Mouse (Mus musculus) cerebellum, postnatal 14 days (tissue): ENCODE measurements around the gene Mtcl1.

Experiments
- DNase-seq, 2 experiments: peaks; one replicate each; pipeline ENCODE4 v3.0.0; 2021; ENCODE audit warnings: mixed read lengths in 2 of 2

The Mtcl1 gene

DNA sequence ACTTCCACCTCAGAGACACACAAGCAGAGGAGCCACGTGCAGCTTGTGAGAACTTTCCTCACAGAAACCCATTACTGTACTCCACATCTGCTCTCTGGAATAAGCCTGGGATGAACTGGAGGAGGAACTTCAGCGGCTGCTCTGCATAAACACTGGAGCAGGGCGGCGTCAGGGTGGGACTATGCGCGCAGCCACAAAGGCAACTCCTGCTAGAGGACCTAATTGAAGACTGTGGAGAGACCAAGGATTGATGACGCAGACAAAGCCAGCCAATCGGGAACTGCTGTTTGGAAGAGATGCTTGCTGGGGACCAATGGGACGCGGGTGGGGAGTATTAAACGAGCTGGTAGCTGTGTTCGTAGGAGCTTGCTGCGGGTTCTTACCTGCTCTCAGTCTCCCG lies 127.6 kb downstream of the Mtcl1 start:
- no peak for DNase-seq

DNA sequence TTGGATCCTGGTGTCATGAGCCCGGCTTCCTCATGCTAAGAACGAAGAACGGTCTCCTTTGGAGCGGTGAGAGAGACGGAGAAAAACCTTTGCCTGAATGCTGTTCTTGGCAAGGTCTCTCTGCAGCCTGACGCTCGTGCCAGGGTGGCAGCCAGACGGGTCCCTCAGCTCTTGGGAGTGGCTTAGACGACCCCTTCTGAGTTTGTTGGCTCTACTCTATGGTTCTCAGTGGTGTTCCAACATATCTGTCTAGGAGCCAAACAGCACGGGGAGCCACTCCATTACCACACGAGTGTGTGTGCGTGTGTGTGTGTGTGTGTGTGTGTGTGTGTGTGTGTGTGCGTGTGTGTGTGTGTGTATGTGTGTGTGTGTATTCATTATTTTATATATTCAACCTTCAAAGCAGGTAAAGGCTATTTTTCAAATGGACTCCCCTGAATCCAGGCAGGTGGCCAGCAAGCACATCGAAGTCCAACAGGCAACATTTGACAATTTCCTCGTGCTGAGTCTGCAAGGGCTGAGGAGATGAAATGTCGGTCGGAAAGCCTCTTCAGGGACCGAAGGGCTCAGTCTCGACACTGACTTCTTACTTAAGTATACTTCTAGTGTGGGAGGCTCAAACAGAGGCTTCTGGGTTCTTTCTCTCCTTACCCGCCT lies 128.7 kb downstream of the Mtcl1 start:
- DNase-seq, result peak; percentile 84 to 89

- no peak for DNase-seq
These were observed 131.5 kb downstream of the Mtcl1 start for GRCm38 (mm10) chr17:66318031-66318430.

- DNase-seq, result no peak
These were observed 132.0 kb downstream of the Mtcl1 start for GRCm38 (mm10) chr17:66317576-66317975.

DNA sequence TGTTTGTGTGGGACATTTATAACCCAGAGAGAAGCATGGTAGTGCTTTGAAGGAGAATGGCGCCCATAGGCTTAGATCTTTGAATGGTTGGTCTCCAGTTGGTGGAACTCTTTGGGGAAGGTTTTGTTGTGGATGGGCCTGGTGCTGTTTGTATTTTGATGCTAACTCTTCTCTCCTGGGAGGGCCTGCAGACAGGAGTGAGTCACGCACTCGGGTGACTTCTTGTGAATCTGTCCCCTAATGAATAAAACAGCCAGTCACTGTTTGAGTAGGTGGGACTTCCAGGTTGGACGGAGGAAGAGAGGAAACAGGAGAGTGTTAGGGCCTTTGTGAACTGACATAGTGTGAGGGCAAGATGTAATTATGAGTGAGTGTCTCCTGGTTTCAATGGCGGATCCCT lies 132.4 kb downstream of the Mtcl1 start:
- DNase-seq, result no peak

DNA sequence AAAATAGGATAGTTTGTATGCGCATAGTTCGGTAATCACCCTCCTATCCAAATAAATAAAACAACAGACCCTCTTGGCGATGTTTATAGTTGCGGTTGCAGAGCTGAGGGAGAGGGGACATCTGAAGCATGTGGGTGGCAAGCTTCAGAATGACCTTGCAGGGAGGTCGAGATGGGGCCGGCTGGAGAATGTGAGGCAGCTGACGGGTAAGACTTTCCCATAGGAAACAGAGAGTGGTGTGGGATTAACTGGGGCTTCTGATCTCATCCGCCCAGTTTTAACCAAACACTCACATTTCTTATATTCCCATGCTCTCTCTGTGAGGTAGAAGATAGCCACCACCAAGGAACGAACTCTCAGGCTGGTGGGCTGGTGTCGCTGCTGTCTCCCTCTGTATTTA lies 134.1 kb downstream of the Mtcl1 start:
- no peak for DNase-seq

DNA sequence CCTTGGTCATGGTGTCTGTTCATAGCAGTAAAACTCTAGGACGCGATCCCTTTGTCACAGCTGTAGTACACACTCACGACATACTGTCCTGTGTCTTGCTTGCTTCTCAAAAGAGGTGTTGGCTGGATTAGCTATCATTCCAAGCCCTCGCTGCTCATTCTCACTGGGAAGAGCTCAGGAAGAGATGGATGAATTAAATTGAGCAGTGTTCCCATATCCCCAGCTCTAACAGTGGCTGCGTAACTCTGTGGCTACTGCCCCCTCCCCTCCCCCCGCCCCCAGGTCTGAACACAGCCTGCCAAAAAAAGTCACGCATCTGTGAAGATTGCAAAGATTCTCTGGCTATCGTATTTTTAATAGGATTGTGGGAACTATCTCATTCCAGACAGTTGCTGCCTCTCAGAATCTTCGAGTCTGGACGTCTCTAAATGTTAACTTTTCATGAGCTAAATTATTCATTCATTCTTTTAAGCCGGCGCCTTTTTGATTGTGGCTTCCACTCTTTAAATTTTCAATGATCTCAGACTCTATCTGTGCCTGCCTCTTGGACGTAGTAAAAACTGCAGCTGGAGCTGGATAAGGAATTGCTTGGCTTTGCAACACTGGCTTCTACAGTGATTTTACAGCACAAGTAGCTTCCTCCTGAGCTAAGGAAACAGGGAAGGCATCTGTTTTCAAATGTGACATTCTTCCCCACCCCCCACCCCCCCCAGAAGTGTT lies 134.8 kb downstream of the Mtcl1 start:
- no peak for DNase-seq

- DNase-seq, result no peak
These were observed 147.6 kb downstream of the Mtcl1 start for GRCm38 (mm10) chr17:66301906-66302305.

- DNase-seq, result no peak
These were observed 148.3 kb downstream of the Mtcl1 start for GRCm38 (mm10) chr17:66301267-66301666.

DNA sequence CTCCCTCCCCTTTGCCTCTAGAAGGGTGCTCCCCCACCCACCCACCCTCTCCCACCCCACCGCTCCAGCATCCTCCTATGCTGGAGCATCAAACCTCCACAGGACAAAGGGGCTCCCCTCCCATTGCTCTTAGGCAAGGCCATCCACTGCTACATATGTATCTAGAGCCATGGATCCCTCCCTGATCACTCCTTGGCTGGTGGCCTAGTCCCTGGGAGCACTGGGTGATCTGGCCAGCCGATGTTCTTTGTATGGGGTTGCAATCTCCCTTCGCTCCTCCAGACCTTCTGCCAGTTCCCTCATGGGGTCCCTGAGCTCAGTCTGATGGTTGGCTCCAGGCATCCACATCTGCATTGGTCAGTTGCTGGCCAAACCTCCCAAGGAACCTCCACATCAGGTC lies 151.8 kb downstream of the Mtcl1 start:
- no peak for DNase-seq

- DNase-seq, result no peak
These were observed 156.0 kb downstream of the Mtcl1 start for GRCm38 (mm10) chr17:66293581-66293980.

- no peak for DNase-seq
These were observed 159.7 kb downstream of the Mtcl1 start for GRCm38 (mm10) chr17:66289894-66290293.
